Mouse (Mus musculus): ENCODE measurements around the gene Bnip3.

The Bnip3 gene

DNA sequence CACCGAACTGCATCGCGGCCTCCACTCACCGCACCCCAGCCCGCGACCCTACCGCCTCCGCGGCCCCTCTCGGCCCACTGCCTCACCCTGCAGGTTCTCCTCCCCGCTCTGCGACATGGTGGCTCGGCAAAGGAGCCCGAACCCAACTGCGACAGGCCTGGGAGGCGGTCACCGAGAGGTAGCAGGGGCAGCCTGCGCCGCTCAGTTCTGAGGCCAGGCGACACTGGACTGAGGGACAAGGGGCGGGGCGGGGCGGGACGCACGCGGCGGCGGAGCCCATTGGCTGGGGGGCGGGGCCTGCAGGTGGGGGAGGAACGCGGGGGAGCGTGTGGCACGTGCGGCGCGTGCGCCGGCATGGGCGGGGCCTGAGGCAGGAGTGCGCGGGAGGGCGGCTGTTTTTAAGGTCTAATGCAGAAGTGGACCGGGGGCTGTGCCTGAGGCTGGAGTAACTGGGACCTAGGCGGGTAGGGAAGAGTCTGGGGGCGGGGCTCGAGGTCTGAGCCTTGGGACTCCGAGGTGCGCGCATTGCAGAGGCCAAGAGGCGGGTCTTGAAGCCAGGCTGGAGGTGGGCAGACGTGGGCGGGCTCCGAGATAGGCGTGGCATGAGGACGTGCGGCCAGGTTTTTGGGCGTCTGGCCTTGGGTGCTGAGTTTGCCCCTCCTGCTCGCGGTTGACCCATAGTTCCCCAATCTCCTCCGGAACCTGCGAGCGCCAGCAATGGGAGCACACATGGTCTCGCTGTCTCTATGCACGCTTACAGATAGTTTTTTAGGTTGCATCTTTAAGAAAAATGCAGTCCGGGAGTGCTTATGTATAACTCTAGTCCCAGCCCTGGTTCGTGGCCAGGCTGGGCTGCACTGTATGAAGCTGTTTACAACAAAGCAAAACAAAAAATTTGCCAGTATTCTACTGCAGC is at the start of gene Bnip3:
Bnip3 (minus strand) TSS at position 243 of the 916 bp plus-strand sequence.
- in situ Hi-C loops (cut with MseI, MboI) = no loop called here

- in situ Hi-C loops (cut with MseI, MboI) = no loop called here
Measured at GRCm38 (mm10) chr7:138957106-138957505, 47.8 kb upstream of the Bnip3 start.

DNA sequence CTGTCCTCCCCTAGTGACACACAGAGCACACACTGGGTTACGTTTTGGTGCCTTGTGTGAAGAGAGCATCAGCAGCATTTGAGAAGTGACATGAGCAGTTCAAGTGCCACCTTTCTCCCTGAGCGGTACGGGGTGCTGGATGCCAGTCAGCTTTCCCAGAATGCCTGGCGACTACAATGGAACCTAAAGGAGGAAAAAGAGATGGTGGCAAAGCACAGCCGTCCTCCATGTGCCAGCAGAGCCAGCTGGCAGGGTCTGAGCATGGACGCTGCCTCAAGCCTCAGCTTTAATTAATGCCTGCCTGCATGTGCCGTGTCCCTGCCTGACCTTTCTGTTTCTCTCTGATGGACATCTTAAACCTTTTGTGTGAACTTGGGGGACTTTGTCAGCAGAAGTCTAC is 46.5 kb upstream of the Bnip3 start:
- in situ Hi-C loops (cut with MseI, MboI) = no loop called here

- in situ Hi-C loops (cut with MseI, MboI) = no loop called here
Measured at GRCm38 (mm10) chr7:138948309-138948708, 39.0 kb upstream of the Bnip3 start.

- in situ Hi-C loops (cut with MseI, MboI) = no loop called here
Measured at GRCm38 (mm10) chr7:138947741-138948140, 38.4 kb upstream of the Bnip3 start.

DNA sequence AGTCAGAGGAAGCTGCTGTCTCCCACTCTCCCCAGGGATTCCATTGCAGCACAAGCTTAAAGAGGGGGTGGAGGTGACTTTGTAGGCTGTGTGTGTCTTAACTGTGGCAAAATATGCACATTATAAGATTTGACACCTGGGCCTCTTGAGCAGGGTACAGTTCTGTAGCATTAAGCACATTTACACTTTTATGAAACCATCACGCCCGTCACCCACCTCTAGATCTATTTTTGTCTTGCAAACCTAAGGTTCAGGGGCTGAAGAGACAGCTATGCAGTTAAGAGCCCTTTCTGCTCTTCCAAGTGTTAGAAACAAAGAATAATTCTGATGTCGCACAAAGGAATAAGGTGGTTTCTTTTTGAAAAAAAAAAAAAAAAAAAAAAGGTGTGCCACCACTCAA is 36.3 kb upstream of the Bnip3 start:
- in situ Hi-C loops (cut with MseI, MboI) = no loop called here

DNA sequence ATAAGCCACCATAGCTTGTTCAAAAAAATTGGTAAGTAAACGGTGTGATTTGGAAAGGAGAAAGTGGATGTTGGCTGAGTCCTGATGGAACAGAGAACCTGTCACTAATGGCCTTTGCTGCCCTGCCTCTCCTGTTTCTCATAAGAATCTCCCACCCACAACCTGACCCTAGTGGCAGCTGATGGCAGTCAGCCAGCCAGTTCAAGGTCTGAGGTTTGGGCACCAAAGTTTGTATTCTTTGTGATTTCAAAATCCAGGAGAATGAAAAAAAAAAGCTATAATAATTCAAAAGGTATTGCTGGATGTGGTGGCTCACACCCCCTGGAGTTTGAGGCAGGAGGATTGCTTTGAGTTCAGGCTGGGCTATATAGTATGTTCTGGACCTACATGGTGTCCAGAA is 33.0 kb upstream of the Bnip3 start:
- in situ Hi-C loops (cut with MseI, MboI) = no loop called here

DNA sequence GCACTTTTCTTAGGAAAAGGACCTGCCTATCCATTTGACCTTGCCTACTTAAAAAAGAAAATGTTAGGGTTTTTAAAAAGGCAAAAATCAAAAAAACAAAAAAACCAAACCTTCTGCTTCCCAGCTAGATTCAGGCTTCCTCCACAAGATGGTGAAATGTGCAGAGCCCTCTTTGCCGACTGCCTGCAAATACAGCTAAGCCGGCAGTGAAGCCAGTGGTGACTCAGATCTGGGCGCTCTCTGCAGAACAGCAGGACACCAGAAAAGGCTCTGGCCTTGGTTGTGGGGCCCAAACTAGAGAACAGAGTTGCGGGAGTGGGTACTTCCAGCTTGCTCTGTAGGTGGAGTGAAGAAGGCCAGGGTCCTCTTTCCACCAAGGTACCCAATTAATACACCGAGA is 32.3 kb upstream of the Bnip3 start:
- in situ Hi-C loops (cut with MseI, MboI) = no loop called here

GRCm38 (mm10) chr7:138940612-138941461 is 31.5 kb upstream of the Bnip3 start, which contains the start of gene Jakmip3:
Gene Jakmip3 (plus strand): TSS chr7:138940730.
- in situ Hi-C loops (cut with MseI, MboI) = no loop called here

- in situ Hi-C loops (cut with MseI, MboI) = no loop called here
Measured at GRCm38 (mm10) chr7:138940256-138940611, 30.9 kb upstream of the Bnip3 start.

GRCm38 (mm10) chr7:138938991-138939390 is 29.7 kb upstream of the Bnip3 start:
- in situ Hi-C loops (cut with MseI, MboI) = no loop called here

- in situ Hi-C loops (cut with MseI, MboI) = no loop called here
Measured at GRCm38 (mm10) chr7:138934523-138934922, 25.2 kb upstream of the Bnip3 start.

DNA sequence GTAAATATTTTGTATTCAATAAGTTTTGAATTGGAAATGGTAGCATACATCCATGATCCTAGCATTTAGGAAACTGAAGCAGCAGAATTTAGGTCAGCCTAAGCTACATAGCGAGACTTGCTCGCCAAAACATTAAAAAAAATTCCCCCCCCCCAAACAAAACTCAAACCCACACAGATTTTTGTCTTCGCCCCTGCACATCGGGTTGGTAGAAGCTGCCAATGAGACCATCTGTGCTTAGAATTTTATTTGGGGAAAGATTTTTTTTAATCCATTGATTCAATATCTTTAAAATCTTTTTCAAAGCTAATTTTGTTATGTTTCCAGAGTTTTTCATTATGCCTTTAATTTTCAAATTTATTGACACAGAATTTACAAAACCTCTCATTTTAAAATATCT is 19.1 kb upstream of the Bnip3 start:
- in situ Hi-C loops (cut with MseI, MboI) = loop anchor here in 1 of 2 experiments (10.0 kb wide), 1 partner anchor 84 kb away; the partner anchor contains the start of genes Mapk1ip1 and Ppp2r2d

DNA sequence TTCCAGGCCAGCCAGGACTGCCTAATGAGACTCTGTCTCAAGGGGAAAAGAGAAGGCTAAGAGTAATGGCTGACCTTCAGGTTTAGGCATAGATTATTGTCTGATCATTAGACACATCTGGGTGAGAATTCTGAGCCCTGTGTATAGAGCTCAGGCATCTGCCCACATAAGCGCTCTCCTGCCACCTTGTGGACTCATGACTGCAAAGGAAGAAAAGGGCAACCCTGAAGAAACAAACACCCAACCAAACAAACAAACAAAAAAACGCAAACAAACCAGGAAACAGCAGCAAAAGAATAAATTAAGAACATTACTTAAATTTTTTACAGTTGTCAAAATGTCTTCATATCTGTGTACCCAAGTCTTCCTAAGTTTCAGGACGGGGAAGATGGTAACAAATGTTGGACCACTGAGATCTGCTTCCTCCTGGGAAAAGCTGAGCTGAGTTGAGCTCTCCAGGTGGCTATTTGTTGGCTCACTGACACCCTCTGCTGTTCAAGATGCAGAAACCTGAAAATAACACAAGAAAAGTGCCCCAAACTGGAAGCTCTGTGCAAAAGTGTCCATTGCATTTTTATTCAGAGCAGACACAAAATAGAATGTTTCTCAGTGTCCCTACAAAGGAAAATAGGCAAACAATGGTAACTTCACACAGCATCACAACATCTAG is 14.6 kb upstream of the Bnip3 start:
- in situ Hi-C loops (cut with MseI, MboI) = loop anchor here (5.0 to 10.0 kb wide), 2 partner anchors 79 to 82 kb away; partner anchors contain the start of genes Mapk1ip1 (in 1 of the 2) and Ppp2r2d (in 1 of the 2)

- in situ Hi-C loops (cut with MseI, MboI) = loop anchor here (5.0 to 10.0 kb wide), 2 partner anchors 77 to 79 kb away; partner anchors contain the start of genes Mapk1ip1 (in 1 of the 2) and Ppp2r2d (in 1 of the 2)
Measured at GRCm38 (mm10) chr7:138921611-138922010, 12.3 kb upstream of the Bnip3 start.

GRCm38 (mm10) chr7:138919156-138919944 is 10.0 kb upstream of the Bnip3 start:
- in situ Hi-C loops (cut with MseI, MboI) = no loop called here

- in situ Hi-C loops (cut with MseI, MboI) = no loop called here
Measured at GRCm38 (mm10) chr7:138913616-138914015, 4.3 kb upstream of the Bnip3 start.

DNA sequence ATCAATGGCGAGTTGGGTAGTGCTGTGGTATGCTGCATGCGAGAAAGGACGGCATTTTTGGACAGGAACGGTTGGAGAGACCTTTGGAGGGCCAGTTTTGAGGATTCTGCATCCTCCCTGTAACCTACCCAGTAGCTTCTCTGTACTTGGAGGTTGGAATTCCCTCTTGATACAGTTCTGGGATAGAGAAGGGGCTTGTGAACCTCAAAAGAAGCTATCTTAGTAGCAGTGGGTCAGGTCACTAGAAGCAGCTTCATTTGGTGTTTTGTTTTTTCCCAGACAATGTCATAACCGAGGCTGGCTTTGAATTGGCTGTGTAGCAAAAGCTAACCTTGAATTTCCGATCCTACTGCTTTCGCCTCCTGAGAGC is 859 bp upstream of the Bnip3 start:
- in situ Hi-C loops (cut with MseI, MboI) = no loop called here

DNA sequence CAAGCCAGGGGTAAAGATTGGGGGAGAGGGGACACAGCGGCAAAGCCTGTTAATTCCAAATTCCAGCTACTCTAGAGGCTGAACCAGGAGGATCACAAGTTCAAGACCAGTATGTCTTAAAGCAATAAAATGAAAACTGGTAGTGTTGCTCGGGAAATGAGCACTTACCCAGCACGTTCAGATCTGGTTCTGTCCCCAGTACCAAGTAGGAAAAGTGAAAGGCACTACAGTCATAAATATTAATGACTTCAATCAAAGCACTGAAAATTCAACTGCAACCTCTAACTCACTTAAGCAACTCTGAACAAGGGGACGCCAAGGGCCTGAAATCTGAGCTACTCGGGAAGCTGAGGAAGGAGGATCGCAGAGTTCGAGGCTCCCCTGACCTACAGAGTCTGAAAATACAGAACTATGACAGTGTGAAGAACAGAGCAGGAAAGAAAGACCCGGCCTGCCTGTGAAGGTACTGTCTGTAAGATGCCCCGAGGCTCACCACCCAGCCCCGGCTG is 497 bp downstream of the Bnip3 start:
- in situ Hi-C loops (cut with MseI, MboI) = no loop called here

- in situ Hi-C loops (cut with MseI, MboI) = no loop called here
Measured at GRCm38 (mm10) chr7:138907976-138908375, 1.3 kb downstream of the Bnip3 start.

DNA sequence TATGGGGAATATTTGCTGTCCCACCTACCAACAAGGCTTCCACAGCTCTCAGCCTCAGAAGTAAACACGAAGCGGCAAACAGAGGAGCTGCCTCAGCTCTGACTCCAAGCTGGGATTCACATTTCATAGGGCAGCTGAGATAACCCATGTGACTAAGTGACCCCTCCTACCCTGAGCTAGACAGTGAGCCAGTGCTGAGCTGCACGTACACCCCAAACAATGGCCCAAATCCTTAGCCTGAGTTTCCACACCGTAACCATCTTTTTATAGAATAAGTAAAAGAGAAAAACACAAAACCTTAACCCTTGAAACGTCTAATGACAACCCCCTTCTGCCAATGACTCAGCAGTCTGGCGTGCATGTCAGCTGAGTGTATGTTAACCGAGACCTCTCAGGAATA is 2.3 kb downstream of the Bnip3 start:
- in situ Hi-C loops (cut with MseI, MboI) = no loop called here

Measured in mouse trophoblast stem cell (cell line).